Mouse (Mus musculus): ENCODE results near the gene Tfpt.

DNA sequence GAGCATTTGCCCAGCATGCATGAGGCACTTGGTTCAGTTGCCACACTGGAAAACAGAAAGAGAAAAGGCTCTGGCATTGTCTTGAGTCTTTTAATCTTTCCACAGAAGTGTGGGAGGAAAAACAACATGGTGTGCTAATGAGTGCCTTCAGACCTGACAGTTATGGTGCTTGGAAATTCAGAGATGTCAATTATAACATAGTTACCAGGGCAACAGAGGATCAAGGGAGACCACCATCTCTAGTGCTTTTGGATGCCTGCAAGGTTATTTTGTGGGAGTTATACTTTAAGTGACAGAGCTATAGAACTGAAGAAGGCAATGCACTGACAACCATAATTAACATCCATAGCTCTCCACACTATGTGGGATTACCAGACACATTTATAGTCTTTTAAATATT lies 35.9 kb downstream of the Tfpt start:
- TF ChIP-seq EP300 (optimal IDR thresholded peaks at IDR 0.05) (no peak), CTCF (IDR thresholded peaks at IDR 0.05; ENCODE audit: low read depth) (no peak)
